Mouse (Mus musculus) cerebellum, adult 2 months (tissue): ENCODE measurements around the gene Erbb4.

Experiments
- CTCF ChIP-seq: fragments of 200-500 bp; IDR thresholded peaks from 2 replicates; pipeline ENCODE4 v1.5.1; 2011; ENCODE audit warnings: low read depth, mild to moderate bottlenecking, control low read depth, low read length, moderate library complexity, borderline replicate concordance; ENCODE audit not compliant: insufficient read depth
- POLR2A ChIP-seq: fragments of 200-500 bp; IDR thresholded peaks from 2 replicates; pipeline ENCODE4 v1.6.1; 2011; ENCODE audit warnings: low read length, control low read depth, borderline replicate concordance; ENCODE audit not compliant: insufficient read depth

DNA sequence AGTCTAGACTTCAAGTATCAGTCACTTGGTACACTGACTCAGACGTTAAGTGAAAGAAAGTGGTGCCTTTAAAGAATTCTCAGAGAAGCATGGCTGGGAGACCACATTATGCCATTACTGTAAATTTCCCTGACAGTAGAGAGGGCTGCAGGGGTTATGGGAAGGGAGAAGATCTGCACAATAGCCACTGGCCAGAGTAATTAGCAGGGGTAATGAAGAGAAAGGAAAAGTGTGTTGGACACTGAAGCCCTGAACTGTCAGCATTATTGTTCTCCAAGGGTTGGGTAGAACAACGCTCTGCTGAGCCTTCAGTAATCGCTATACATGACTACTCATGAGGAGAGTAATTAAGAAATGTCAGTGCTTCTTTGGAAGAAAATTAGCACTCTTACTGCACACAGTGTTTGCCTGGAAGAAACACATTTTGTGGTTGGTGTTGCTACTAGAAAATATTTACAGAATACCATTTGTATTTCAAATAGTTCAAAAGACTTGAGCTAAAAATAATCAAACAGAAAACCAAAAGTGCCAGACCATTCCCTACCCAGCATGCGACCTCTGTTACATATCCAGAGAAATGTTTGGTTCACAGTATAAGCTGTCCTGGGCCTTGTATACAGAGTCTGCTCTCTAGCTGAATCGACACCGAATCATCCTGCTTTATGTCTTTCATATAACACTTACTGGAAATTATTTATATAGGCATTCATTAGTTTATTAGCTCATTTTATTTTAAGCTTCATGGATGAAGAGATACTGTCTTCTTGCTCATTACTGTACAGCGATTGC lies 965.1 kb downstream of the Erbb4 start:
- no peak for TF ChIP-seq POLR2A
- no peak for TF ChIP-seq CTCF
